Mouse (Mus musculus) forebrain, embryonic 15.5 days (tissue): ENCODE results near the gene Pkp3. TPM values are rescaled to one million over a fixed set of nuclear protein-coding genes. Genes with fewer than 3 reads are reported as not detected.

ENCODE experiments used
- ATAC-seq: fragments of 200-750 bp; cut with Nextera tagmentation; replicated peaks from 2 replicates; pipeline ENCODE4 v1.8.0; 2017; ENCODE audit warnings: mild to moderate bottlenecking, moderate TSS enrichment, moderate library complexity
- H3K27ac ChIP-seq: fragments of 300-500 bp; sonication (generic); replicated peaks from 2 replicates; pipeline ENCODE4 v1.5.1; 2015; ENCODE audit warnings: mild to moderate bottlenecking, inconsistent platforms
- H3K27me3 ChIP-seq: fragments of 300-500 bp; sonication (generic); 2 replicates; pipeline ENCODE4 v1.6.1; 2015; ENCODE audit warnings: inconsistent platforms
- H3K36me3 ChIP-seq: fragments of 300-500 bp; sonication (generic); 2 replicates; pipeline ENCODE4 v1.6.1; 2015; ENCODE audit warnings: mild to moderate bottlenecking, inconsistent platforms
- H3K4me1 ChIP-seq: fragments of 300-500 bp; sonication (generic); 2 replicates; pipeline ENCODE4 v1.6.1; 2015; ENCODE audit warnings: inconsistent platforms
- H3K4me2 ChIP-seq: fragments of 300-500 bp; sonication (generic); replicated peaks from 2 replicates; pipeline ENCODE4 v1.6.1; 2015; ENCODE audit warnings: mild to moderate bottlenecking, inconsistent platforms
- H3K4me3 ChIP-seq: fragments of 300-500 bp; sonication (generic); 2 replicates; pipeline ENCODE4 v1.5.1; 2015; ENCODE audit warnings: mild to moderate bottlenecking, inconsistent platforms
- H3K9ac ChIP-seq: fragments of 300-500 bp; sonication (generic); replicated peaks from 2 replicates; pipeline ENCODE4 v1.6.1; 2015; ENCODE audit warnings: mild to moderate bottlenecking, inconsistent platforms
- H3K9me3 ChIP-seq: fragments of 300-500 bp; sonication (generic); 2 replicates; pipeline ENCODE4 v1.6.1; 2016; ENCODE audit warnings: inconsistent platforms
- WGBS: fragments of 180-500 bp; shearing (Covaris S2); methylation state at CpG from one replicate; pipeline ENCODE4 v1.1.7; 2015; ENCODE audit warnings: mixed read lengths; 5-methylcytosine and 5-hydroxymethylcytosine counted together
- polyA plus RNA-seq: library from polyadenylated mRNA; unstranded; fragments of >200 nt; fragmentation: Nextera tagmentation; extraction: Ambion mirVana; gene quantifications from 2 replicates; pipeline ENCODE4 v1.2.1, GENCODE M21; 2015

Gene Pkp3
- polyA plus RNA-seq, 1 experiment from 2014 or later: not detected

GRCm38 (mm10) chr7:141060426-141061242 is 17.4 kb upstream of the Pkp3 start, which contains the start of gene B4galnt4:
Gene B4galnt4 (plus strand): TSS chr7:141061104.
- H3K4me3 ChIP-seq: peak within 1 kb of the TSS; percentile 98
- ATAC-seq: peak; percentile 98
- no peaks in the 10 kb centered on the region for H3K27me3 ChIP-seq
- peak within 1 kb of the TSS; percentile 85 for H3K27ac ChIP-seq
- H3K9ac ChIP-seq: peak within 1 kb of the TSS; percentile 100
- under 1% methylated on average over 71 of the region's 72 CpGs for WGBS
- peak within 1 kb of the TSS; percentile 86 for H3K4me2 ChIP-seq
- H3K36me3 ChIP-seq: peaks cover 20% of the 10 kb centered on the region
- no peaks in the 10 kb centered on the region for H3K9me3 ChIP-seq
- H3K4me1 ChIP-seq: peaks cover 28% of the 10 kb centered on the region

DNA sequence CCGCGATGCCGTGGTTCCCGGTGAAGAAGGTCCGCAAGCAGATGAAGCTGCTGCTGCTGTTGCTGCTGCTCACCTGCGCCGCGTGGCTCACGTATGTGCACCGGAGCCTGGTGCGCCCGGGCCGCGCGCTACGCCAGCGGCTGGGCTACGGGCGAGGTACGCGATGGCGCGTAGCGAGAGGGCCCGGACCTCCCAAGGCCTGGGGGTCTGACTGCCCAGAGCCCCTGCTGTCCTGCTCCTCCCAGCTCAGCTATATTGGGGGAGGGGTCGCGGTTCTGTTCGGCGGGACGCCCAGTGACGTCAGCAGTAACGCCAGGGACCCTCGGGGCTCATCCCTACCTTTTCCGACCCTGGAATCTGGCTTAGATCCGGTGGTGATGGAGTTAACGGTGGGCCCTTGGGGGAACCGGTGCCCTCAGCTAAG is 16.7 kb upstream of the Pkp3 start:
- peaks cover 26% of the 10 kb centered on the region for H3K36me3 ChIP-seq
- no peaks in the 10 kb centered on the region for H3K9me3 ChIP-seq
- peak; percentile 64 for ATAC-seq
- peak overlapping the region; percentile 86 for H3K4me2 ChIP-seq
- H3K27me3 ChIP-seq: no peaks in the 10 kb centered on the region
- H3K4me3 ChIP-seq: peak overlapping the region; percentile 98
- under 1% methylated on average over 37 of the region's 37 CpGs for WGBS
- peaks cover 28% of the 10 kb centered on the region for H3K4me1 ChIP-seq
- peak overlapping the region; percentile 100 for H3K9ac ChIP-seq
- peak overlapping the region; percentile 85 for H3K27ac ChIP-seq

GRCm38 (mm10) chr7:141062525-141062924 is 15.5 kb upstream of the Pkp3 start:
- 0 out of 2 replicates have a peak overlapping the region, but pooled peaks have one; percentile 2 for H3K4me3 ChIP-seq
- H3K27me3 ChIP-seq: no peaks in the 10 kb centered on the region
- 88% methylated on average over 7 of the region's 7 CpGs for WGBS
- H3K9me3 ChIP-seq: no peaks in the 10 kb centered on the region
- H3K4me2 ChIP-seq: peak overlapping the region; percentile 86
- H3K27ac ChIP-seq: no peak overlapping the region
- H3K9ac ChIP-seq: 0 out of 2 replicates have a peak overlapping the region, but pooled peaks have one; percentile 100
- peaks cover 28% of the 10 kb centered on the region for H3K4me1 ChIP-seq
- no peak for ATAC-seq
- peaks cover 36% of the 10 kb centered on the region for H3K36me3 ChIP-seq

DNA sequence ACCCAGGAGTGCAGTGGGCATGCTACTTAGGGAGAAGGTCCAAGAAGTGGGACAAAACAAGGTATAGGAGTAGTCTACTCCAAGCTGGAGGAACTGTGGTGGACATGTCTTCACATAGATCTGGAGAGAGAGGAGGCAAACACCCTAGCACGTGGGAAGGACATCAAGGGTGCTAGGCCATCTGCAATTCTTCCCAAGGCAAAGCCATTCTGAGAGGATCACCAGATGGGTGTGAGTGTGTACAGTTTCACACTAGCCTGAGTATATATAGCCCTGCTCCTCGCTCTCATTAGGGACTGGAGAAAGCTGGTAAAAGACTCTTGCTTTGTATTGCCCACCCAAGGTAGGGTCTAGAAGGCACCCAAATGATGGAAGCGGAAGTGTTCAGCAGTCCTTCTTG is 14.7 kb upstream of the Pkp3 start:
- Histone ChIP-seq H3K4me1 (peaks cover 28% of the 10 kb centered on the region), H3K27me3 (no peaks in the 10 kb centered on the region), H3K4me2 (no peak overlapping the region), H3K9ac (no peak overlapping the region), H3K27ac (no peak overlapping the region), H3K4me3 (no peak overlapping the region), H3K9me3 (no peaks in the 10 kb centered on the region), H3K36me3 (peaks cover 44% of the 10 kb centered on the region)
- ATAC-seq: no peak
- WGBS: 93% methylated on average over 3 of the region's 3 CpGs

DNA sequence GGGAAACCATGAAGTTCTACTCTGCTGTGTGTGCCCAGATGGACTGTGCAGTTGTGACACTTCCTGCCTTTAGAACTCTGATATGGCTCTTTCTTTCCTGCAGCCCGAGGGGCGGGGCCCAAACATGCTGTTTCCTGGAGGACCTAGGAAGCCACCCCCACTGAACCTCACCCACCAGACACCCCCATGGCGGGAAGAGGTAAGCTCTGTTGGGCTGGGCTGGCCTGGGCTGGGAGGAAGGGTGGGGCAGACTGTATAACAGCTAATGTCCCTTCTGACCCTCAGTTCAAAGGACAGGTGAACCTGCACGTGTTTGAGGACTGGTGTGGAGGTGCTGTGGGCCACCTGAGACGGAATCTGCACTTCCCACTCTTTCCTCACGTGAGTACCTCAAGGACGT is 13.8 kb upstream of the Pkp3 start:
- H3K4me1 ChIP-seq: peaks cover 28% of the 10 kb centered on the region
- H3K27ac ChIP-seq: no peak overlapping the region
- H3K36me3 ChIP-seq: peaks cover 50% of the 10 kb centered on the region
- no peak overlapping the region for H3K4me3 ChIP-seq
- H3K9ac ChIP-seq: no peak overlapping the region
- H3K4me2 ChIP-seq: no peak overlapping the region
- ATAC-seq: no peak
- no peaks in the 10 kb centered on the region for H3K27me3 ChIP-seq
- H3K9me3 ChIP-seq: no peaks in the 10 kb centered on the region
- 86% methylated on average over 7 of the region's 7 CpGs for whole genome bisulfite sequencing

- Histone ChIP-seq H3K36me3 (peaks cover 50% of the 10 kb centered on the region), H3K27me3 (no peaks in the 10 kb centered on the region), H3K4me1 (peaks cover 28% of the 10 kb centered on the region), H3K9me3 (no peaks in the 10 kb centered on the region), H3K4me2 (no peak overlapping the region), H3K4me3 (no peak overlapping the region), H3K9ac (no peak overlapping the region), H3K27ac (no peak overlapping the region)
- ATAC-seq: no peak
- WGBS: 89% methylated on average over 7 of the region's 7 CpGs
These were observed 13.4 kb upstream of the Pkp3 start for GRCm38 (mm10) chr7:141064576-141064975.

GRCm38 (mm10) chr7:141068351-141068750 is 9.7 kb upstream of the Pkp3 start:
- Histone ChIP-seq H3K4me1 (peaks cover 19% of the 10 kb centered on the region), H3K27ac (no peak overlapping the region), H3K4me2 (no peak overlapping the region), H3K27me3 (peaks cover 6% of the 10 kb centered on the region; the same call in 1 of the 2 replicates), H3K4me3 (no peak overlapping the region), H3K36me3 (peaks cover 50% of the 10 kb centered on the region), H3K9ac (no peak overlapping the region), H3K9me3 (no peaks in the 10 kb centered on the region)
- 88% methylated on average over 19 of the region's 19 CpGs for WGBS
- no peak for ATAC-seq

GRCm38 (mm10) chr7:141070058-141070862 is 7.8 kb upstream of the Pkp3 start:
- peak; percentile 60 for ATAC-seq
- H3K27me3 ChIP-seq: peaks cover 6% of the 10 kb centered on the region; the same call in 1 of the 2 replicates
- peak overlapping the region; percentile 39 for H3K4me3 ChIP-seq
- peak overlapping the region; percentile 83 for H3K27ac ChIP-seq
- no peaks in the 10 kb centered on the region for H3K9me3 ChIP-seq
- H3K36me3 ChIP-seq: peaks cover 34% of the 10 kb centered on the region
- WGBS: 2% methylated on average over 51 of the region's 51 CpGs
- peak overlapping the region; percentile 83 for H3K4me2 ChIP-seq
- peak overlapping the region; percentile 52 for H3K9ac ChIP-seq
- H3K4me1 ChIP-seq: peaks cover 19% of the 10 kb centered on the region

DNA sequence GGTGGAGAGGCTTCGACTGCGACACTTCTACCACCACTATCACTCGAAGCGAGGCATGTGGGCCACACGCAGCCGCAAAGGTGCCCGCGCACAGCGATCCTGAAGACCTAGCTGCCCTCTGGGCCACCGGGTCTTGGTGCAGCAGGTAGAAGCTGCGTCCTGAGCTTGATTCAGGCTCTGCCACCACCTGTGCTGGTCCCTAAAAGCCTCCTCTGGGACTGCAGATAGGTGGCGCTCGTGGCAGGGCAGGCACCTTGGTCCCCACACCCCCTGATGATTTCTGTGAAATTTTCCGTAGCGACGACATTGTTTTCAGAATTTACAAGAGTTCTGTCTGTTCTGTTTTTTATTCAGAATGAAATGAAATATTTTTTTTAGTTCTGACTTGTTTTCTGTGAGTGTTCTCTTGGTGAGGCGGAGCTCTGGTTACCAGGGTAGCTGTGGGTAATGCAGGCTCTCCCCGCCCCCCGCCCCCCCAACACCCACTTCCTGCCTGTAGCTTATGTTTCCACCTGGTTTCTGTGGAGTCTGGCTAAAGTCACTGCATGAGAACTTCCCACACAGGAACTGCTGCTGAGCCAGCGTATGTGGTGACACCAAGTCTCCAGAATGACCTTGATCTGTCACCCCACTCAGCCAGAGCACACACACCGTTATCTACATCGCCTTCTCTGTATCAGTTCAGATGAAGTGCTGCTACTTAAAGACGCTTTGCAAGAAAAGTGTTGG is 5.8 kb upstream of the Pkp3 start:
- Histone ChIP-seq H3K27me3 (peaks cover 6% of the 10 kb centered on the region; the same call in 1 of the 2 replicates), H3K4me2 (no peak overlapping the region), H3K27ac (no peak overlapping the region), H3K4me3 (no peak overlapping the region), H3K4me1 (peaks cover 19% of the 10 kb centered on the region), H3K36me3 (peaks cover 18% of the 10 kb centered on the region), H3K9ac (no peak overlapping the region), H3K9me3 (no peaks in the 10 kb centered on the region)
- ATAC-seq: no peak
- 44% methylated on average over 23 of the region's 23 CpGs for WGBS

- ATAC-seq: no peak
- H3K9me3 ChIP-seq: no peaks in the 10 kb centered on the region
- H3K27ac ChIP-seq: no peak overlapping the region
- no peak overlapping the region for H3K4me2 ChIP-seq
- no peak overlapping the region for H3K4me3 ChIP-seq
- 88% methylated on average over 4 of the region's 4 CpGs for WGBS
- peaks cover 6% of the 10 kb centered on the region; the same call in 1 of the 2 replicates for H3K27me3 ChIP-seq
- H3K9ac ChIP-seq: no peak overlapping the region
- peaks cover 2% of the 10 kb centered on the region; the same call in 1 of the 2 replicates for H3K36me3 ChIP-seq
- H3K4me1 ChIP-seq: peaks cover 19% of the 10 kb centered on the region
These were observed 4.2 kb upstream of the Pkp3 start for GRCm38 (mm10) chr7:141073782-141074181.

- Histone ChIP-seq H3K4me1 (no peaks in the 10 kb centered on the region), H3K27me3 (no peaks in the 10 kb centered on the region), H3K27ac (no peak overlapping the region), H3K4me2 (no peak overlapping the region), H3K4me3 (no peak overlapping the region), H3K36me3 (no peaks in the 10 kb centered on the region), H3K9ac (no peak overlapping the region), H3K9me3 (no peaks in the 10 kb centered on the region)
- ATAC-seq: no peak
- 83% methylated on average over 4 of the region's 4 CpGs for WGBS
These were observed 858 bp downstream of the Pkp3 start for GRCm38 (mm10) chr7:141078876-141079275.
